ENCODE assay signal across 8 mouse cellular contexts in genomic region chr5:88721565-88722212, GRCm38 (mm10). TPM values are rescaled to one million over a fixed set of nuclear protein-coding genes. Genes with fewer than 3 reads are reported as not detected.
DNase-seq lines count a peak whose midpoint lies in the region; TF ChIP-seq lines count a peak whose summit lies in the region.

No protein-coding gene starts in this region.

- TF ChIP-seq CTCF in C2C12 (IDR thresholded peaks at IDR 0.05; ENCODE audit: control insufficient read depth, insufficient read depth, insufficient read length): no peak

- H3K27me3 ChIP-seq in C2C12 (ENCODE audit: control insufficient read depth, insufficient read depth, insufficient read length): no peaks in the 10 kb centered on the region
- no peaks in the 10 kb centered on the region for H3K27me3 ChIP-seq in embryonic facial prominence, embryonic 10.5 days (replicated peaks; ENCODE audit: low read depth, poor library complexity, severe bottlenecking)

- peak overlapping the region; percentile 99 for H3ac ChIP-seq in C2C12 (ENCODE audit: control insufficient read depth, insufficient read length, low read depth)

- peak overlapping the region; percentile 86 for H3K4me3 ChIP-seq in C2C12 (ENCODE audit: insufficient read depth, poor library complexity, severe bottlenecking)
- H3K4me3 ChIP-seq in embryonic facial prominence, embryonic 10.5 days: peak overlapping the region; percentile 98

- intact Hi-C loops in heart, postnatal 10 days (cut with DNase I): loop anchor here (2.0 to 5.0 kb wide), 2 partner anchors 43 to 169 kb away; partner anchors contain the start of genes Dck and Utp3

- no peaks in the 10 kb centered on the region for H3K9me3 ChIP-seq in embryonic facial prominence, embryonic 10.5 days

- peaks cover 45% of the 10 kb centered on the region for H3K79me3 ChIP-seq in C2C12 (ENCODE audit: low read depth)

- 3% methylated on average over 31 of the region's 31 CpGs for WGBS in embryonic facial prominence, embryonic 10.5 days

- peaks cover 60% of the 10 kb centered on the region for H3K79me2 ChIP-seq in C2C12 (ENCODE audit: control insufficient read depth, insufficient read depth)

- peak overlapping the region; percentile 96 for H3K27ac ChIP-seq in embryonic facial prominence, embryonic 10.5 days (replicated peaks)

- DNase-seq in adrenal gland, adult 2 months: peak; percentile 73
- DNase-seq in embryonic facial prominence, embryonic 10.5 days (ENCODE audit: low spot score): peak; percentile 62
- peak; percentile 29 to 42 for DNase-seq in heart, postnatal 10 days
- DNase-seq in kidney, postnatal 36 days: peak; percentile 51 to 67
- peak; percentile 51 for DNase-seq in lung, postnatal 36 days
- peak; percentile 44 for DNase-seq in retina, postnatal 1 day
- peak; percentile 10 for DNase-seq in urinary bladder, postnatal 25 days (ENCODE audit: low spot score)

- H3K36me3 ChIP-seq in C2C12 (ENCODE audit: control insufficient read depth, insufficient read depth): peaks cover 3% of the 10 kb centered on the region
- peaks cover 9% of the 10 kb centered on the region; the same call in 1 of the 2 replicates for H3K36me3 ChIP-seq in embryonic facial prominence, embryonic 10.5 days (replicated peaks)

- peaks cover 26% of the 10 kb centered on the region for H3K4me1 ChIP-seq in embryonic facial prominence, embryonic 10.5 days

TF ChIP-seq in C2C12, 6 proteins besides CTCF, POLR2A, EP300 and RAD21:
- TF ChIP-seq FOSL1 (IDR thresholded peaks at IDR 0.05; ENCODE audit: insufficient read depth, low read length, poor library complexity, severe bottlenecking): no peak
- no peak for TF ChIP-seq MAX (IDR thresholded peaks at IDR 0.05)
- TF ChIP-seq USF1 (IDR thresholded peaks at IDR 0.05; ENCODE audit: low read depth): no peak
- no peak for TF ChIP-seq CEBPB (IDR thresholded peaks at IDR 0.05; ENCODE audit: low read depth)
- TF ChIP-seq MYOD1 (IDR thresholded peaks at IDR 0.05; ENCODE audit: control insufficient read depth, insufficient read length, low read depth): no peak
- no peak for TF ChIP-seq MYOG (IDR thresholded peaks at IDR 0.05; ENCODE audit: control insufficient read depth, extremely low read depth, insufficient read length)

RNA-seq across cellular contexts. Expression of gene Mob1b, which starts 1.0 kb away (rescaled TPM):
- polyA plus RNA-seq in C2C12 (2012; fragmentation: generic; extraction: Trizol): 5.5 TPM
- total RNA-seq in adrenal gland, adult 2 months (2021): 10 to 100 TPM; 32.9 to 36.3 TPM
- 4.7 and 8.6 TPM in 2 replicates for polyA plus RNA-seq in adrenal gland, adult 2 months (2012; rRNA removed)
- 12.5 and 13.2 TPM in 2 replicates for polyA plus RNA-seq in embryonic facial prominence, embryonic 10.5 days (2016; fragmentation: Nextera tagmentation; extraction: Ambion mirVana)
- total RNA-seq in heart, postnatal 10 days (2021): 10 to 100 TPM; 52.2 to 57.3 TPM

RNA-seq across cellular contexts. Expression of gene Dck, which starts 43.1 kb away (rescaled TPM):
- 14.1 TPM for polyA plus RNA-seq in C2C12 (2012; fragmentation: generic; extraction: Trizol)
- total RNA-seq in adrenal gland, adult 2 months (2021): 1 to 10 TPM; 2.6 to 4.2 TPM
- polyA plus RNA-seq in adrenal gland, adult 2 months (2012; rRNA removed): 2.5 and 3.4 TPM in 2 replicates
- polyA plus RNA-seq in embryonic facial prominence, embryonic 10.5 days (2016; fragmentation: Nextera tagmentation; extraction: Ambion mirVana): 93.2 and 97.1 TPM in 2 replicates
- 1 to 10 TPM; 7.6 to 7.8 TPM for total RNA-seq in heart, postnatal 10 days (2021)

RNA-seq across cellular contexts. Expression of gene Grsf1, which starts 45.7 kb away (rescaled TPM):
- 30.2 TPM for polyA plus RNA-seq in C2C12 (2012; fragmentation: generic; extraction: Trizol)
- 100 to 1,000 TPM; 123 to 142 TPM for total RNA-seq in adrenal gland, adult 2 months (2021)
- polyA plus RNA-seq in adrenal gland, adult 2 months (2012; rRNA removed): 118 and 135 TPM in 2 replicates
- polyA plus RNA-seq in embryonic facial prominence, embryonic 10.5 days (2016; fragmentation: Nextera tagmentation; extraction: Ambion mirVana): 69.1 and 73.2 TPM in 2 replicates
- total RNA-seq in heart, postnatal 10 days (2021): 100 to 1,000 TPM; 197 to 201 TPM

Comparison
In these comparisons a context has a peak if more than half of its experiments do, and no peak if none do; other contexts are left out.
1. Peak in every context shown above with its lines: DNase-seq, H3K4me3 ChIP-seq and H3K27ac ChIP-seq.
2. DNase-seq: peak in every context shown above with its lines; median percentile 73 in adrenal gland, adult 2 months; 62 in embryonic facial prominence, embryonic 10.5 days; 59 in kidney, postnatal 36 days; 51 in lung, postnatal 36 days; 44 in retina, postnatal 1 day; 36 in heart, postnatal 10 days; 10 in urinary bladder, postnatal 25 days.